Mouse (Mus musculus): ENCODE measurements at regions not wholly inside any gene's neighbourhood (a gene's known extent, or its start where the extent isn't known, plus 50 kb on each side); places are given as distances from the start of the nearest gene placed in this dataset.

DNA sequence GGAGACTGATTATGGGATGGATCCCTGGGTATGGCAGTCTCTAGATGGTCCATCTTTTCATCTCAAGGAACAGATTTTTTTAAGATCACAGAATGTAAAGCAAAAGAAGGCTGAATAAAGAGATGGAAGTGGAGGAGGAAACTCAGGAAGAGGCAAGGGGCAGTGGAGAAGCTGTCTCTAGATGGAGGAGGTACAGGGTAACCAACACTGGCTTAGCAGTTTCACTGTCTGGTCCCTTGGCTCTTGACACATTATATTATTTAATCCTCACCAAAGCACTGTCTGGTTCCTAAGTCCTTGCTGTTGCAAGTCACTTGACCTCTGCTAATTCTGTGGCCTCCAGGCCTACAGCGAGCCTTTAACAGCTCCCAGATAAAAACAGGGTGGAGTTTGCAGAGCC, 154.6 kb upstream of the Marcks start:
- TF ChIP-seq CTCF (IDR thresholded peaks at IDR 0.05; ENCODE audit: borderline replicate concordance, extremely low read depth, insufficient read depth, insufficient read length): no peak
- TF ChIP-seq POLR2A (IDR thresholded peaks at IDR 0.05; ENCODE audit: borderline replicate concordance, extremely low read depth, insufficient read depth, insufficient read length, poor library complexity, severe bottlenecking): no peak
